Mouse (Mus musculus) erythroid progenitor cell, adult 5-6 weeks (primary cell): ENCODE measurements around the gene Axin2. TPM values are rescaled to one million over a fixed set of nuclear protein-coding genes. Genes with fewer than 3 reads are reported as not detected.

Experiments
- ATAC-seq: replicated peaks from 2 replicates; pipeline ENCODE4 v1.8.0; 2016; ENCODE audit warnings: moderate number of reproducible peaks, mild to moderate bottlenecking, moderate TSS enrichment, inconsistent platforms; ENCODE audit not compliant: poor library complexity, low FRiP score, severe bottlenecking
- total RNA-seq, 2 experiments: library from RNA; stranded (forward) in 1 of 2; stranded (reverse) in 1 of 2; fragments of 150-400 nt in 1 of 2; fragments of 186-747, 209-891 nt in 1 of 2; gene quantifications; 2 replicates each; pipeline versions ENCODE4 v1.2.3 to v1.2.4; 2015 to 2017; ENCODE audit warnings: low replicate concordance in 2 of 2

Axin2 gene
- total RNA-seq, 2 experiments from 2014 or later = 2.9 TPM; not detected in 1

DNA sequence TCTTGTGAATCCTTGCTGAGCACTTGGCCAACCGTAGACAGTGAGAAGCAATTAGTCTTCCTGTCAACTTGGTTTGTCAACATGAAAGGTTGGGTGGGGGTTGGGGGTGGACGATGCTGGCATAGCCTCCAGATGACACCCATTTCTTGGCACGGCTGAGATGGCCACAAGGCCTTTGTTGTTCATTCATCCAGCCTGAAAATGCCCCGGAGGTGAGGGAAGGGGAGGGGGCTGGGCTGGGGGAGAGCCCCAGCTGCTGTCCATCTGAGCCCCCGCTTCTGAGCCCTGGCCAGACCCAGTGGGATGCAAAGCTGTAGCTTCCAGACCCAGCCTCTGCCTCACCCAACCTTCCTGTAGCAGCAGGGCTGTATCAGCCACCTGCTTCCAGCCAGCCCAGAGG is 38.2 kb downstream of the Axin2 start:
- ATAC-seq = no peak

DNA sequence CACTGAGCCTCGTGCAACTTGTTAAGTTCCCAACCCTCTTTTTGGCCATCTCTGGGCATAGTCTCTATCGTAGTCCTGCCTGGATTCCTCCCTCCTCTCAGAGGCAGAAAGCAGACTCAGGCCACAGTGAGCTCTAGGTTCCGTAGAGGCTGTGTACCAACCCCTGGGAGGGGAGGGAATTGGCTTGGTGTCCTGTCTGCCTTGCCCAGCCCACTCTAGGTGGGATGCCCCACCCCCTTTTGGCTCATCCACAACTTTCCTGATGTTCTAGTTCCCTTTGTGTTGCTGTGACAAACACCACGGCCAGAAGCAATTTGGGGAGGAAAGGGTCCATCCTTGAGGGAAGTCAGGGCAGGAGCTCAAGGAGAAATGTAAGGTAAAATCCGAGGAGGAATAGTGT is 39.0 kb downstream of the Axin2 start:
- ATAC-seq = no peak

DNA sequence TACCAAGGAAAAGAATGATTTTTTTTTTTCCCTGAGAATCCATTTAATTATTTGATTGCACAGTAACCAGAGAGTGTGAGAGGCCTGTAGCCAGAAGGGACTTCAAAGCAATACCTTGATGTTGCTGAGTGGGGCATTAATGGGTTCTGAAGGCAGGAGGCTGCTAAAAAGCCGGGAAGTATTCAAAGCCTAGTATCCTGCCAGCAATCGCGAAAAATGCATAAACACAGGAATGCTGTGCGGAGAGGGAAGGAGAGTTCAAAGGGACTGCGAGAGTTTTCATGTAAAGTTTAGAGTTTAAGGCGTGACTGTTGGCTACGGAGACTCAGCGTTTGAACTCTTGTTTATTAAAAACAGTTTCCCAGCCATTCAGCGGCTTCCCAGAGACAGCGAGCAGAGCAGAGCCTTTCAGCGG is 41.5 kb downstream of the Axin2 start:
- ATAC-seq = no peak

GRCm38 (mm10) chr11:108963476-108964232 is 43.5 kb downstream of the Axin2 start:
- no peak for ATAC-seq

DNA sequence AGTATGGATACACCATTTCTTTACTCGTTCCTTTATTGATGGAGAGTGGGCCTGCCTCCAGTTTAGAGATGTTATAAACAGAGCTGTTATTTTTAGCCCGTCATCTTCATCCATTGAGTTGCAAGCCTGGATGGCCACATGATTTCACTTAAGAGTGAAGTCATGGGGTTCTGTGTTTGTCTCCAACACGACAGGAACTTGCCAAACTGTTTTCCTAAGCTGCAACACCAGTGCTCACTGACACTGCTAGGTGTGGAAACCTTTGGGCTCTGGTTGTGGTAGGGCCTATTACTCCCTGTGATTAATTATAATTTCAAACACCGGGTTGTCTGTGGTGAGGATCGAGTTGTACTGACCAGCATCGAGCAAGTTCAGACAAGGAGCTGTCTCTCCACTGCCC is 45.6 kb downstream of the Axin2 start:
- no peak for ATAC-seq

GRCm38 (mm10) chr11:108973459-108973858 is 53.3 kb downstream of the Axin2 start:
- no peak for ATAC-seq

GRCm38 (mm10) chr11:108973866-108974265 is 53.7 kb downstream of the Axin2 start:
- no peak for ATAC-seq

GRCm38 (mm10) chr11:108975583-108975982 is 55.4 kb downstream of the Axin2 start:
- ATAC-seq = no peak

GRCm38 (mm10) chr11:108980530-108980929 is 60.4 kb downstream of the Axin2 start:
- no peak for ATAC-seq

DNA sequence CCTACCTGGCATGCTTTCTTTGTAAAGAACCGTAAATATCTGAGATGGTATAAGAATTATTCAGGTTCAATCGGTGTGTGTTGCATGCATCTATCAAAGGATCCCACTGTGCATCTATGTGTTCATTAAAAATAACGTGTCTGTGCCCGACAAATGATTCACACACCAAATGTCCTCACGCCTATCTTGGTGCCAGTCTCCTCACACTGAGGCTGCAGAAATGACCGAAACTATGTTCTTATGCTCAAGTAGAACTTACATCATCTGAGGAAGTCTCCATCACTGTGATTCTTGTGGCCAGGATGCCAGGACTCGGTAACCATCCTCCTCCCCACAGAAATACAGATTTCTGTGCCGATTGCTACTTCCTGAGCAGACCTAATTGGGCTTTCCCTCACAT is 60.9 kb downstream of the Axin2 start:
- no peak for ATAC-seq

- ATAC-seq = no peak
Measured at GRCm38 (mm10) chr11:108983409-108984064, 63.4 kb downstream of the Axin2 start.

DNA sequence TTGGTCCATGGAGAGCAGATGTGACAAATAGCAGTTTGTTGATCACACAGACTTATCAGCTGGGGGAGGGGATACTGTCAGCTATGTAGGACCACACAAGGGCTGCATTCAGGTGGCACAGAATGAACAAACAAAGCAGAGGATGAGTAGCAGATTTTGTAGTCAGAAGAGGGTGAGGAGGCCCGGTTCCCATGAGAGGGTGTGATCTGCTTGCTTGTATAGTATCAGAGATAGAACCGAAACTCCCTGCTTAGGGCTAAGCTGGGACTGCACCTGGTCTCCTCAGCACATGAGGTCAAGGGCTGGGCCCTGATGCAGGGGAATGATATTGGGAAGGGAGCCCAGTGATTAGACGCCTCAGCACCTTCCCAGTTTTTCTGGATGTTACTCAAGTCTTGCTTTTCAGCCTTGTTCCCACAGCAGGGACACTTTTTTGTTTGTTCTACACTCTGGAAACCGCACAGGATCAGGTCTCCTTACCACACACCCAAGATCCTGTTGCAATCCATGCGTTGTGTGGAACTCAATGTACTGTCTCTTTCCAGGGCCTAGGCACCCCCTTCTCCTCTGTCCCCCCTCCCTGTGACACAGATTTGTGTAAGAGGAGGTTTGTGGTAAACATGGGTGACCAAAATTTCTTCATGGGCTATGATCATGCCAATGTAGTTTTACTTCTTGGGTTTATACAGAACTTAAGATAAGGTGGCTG is 64.7 kb downstream of the Axin2 start:
- ATAC-seq = no peak

DNA sequence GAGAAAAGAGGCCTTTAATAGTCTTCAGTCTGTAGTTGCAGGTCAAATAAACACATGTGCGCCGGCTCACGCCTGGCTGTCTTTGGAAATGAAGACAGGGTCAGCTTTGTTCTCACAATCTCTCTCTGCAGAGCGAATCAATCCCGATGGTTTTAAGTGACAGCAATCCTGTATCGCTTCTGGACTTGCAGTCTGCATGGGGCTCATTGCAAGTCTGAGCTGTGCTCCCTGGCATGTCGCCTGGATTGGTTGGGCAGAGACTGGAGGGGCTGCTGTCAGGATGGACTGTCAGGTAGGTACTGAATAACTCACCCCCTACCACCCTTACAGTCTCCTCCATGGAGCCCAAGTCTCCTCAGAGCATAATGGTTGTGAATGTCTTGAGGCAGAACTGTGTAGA is 65.7 kb downstream of the Axin2 start:
- no peak for ATAC-seq

GRCm38 (mm10) chr11:108987226-108987625 is 67.1 kb downstream of the Axin2 start:
- no peak for ATAC-seq

- no peak for ATAC-seq
Measured at GRCm38 (mm10) chr11:108987705-108988104, 67.6 kb downstream of the Axin2 start.

GRCm38 (mm10) chr11:108988258-108988657 is 68.1 kb downstream of the Axin2 start:
- ATAC-seq = no peak

GRCm38 (mm10) chr11:108989940-108990339 is 69.8 kb downstream of the Axin2 start:
- ATAC-seq = no peak

DNA sequence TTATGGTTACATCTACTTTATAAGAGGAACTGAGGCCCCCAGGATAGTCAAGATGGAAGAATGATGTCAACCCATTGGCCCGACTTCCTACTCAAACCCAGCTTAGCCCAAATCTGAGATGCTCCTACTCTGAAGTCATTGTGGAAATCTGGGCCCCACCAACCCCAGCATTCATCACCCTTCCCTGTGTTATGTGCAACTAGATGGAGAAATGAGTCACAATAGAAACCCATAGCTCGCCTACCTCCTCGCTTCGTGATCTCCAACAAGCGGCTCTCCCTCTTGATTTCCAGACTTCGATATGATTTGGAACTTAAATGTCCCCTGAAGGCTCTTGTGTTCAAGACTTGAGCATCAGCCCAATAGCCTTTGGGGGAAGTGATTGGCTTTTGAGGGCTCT is 73.3 kb downstream of the Axin2 start:
- no peak for ATAC-seq

GRCm38 (mm10) chr11:108995196-108995989 is 75.2 kb downstream of the Axin2 start:
- ATAC-seq = no peak

DNA sequence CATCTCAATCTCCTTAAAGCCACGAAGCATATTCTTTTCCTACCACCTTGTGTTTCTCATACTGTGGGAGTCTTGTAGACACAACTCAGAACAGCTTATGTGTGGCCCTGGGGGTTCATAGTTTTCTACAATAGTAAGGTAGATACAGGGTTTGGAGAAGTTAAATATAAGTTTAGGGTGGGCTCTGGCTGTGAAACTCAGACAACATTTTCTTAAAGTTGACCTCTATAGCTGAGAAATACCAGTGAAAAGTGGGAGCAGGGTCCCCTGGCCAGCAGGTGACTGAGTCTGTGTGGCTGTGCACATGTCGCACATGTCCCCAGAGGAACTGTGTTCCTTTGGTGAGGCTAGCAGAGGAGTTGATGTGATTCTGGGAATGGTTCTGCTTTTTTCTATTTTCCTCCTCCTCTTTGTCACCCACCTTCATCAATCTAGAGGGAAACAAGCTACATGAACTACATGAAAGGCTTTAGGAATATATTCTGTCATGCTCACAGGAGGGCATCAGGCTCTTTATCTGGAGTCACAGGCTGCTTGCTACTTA is 75.9 kb downstream of the Axin2 start:
- ATAC-seq = no peak
